Mouse (Mus musculus) liver, embryonic 15.5 days (tissue): ENCODE results near the gene Foxi3. TPM values are rescaled to one million over a fixed set of nuclear protein-coding genes. Genes with fewer than 3 reads are reported as not detected.

Experiments
- ATAC-seq: fragments of 200-750 bp; cut with Nextera tagmentation; 2 replicates; pipeline ENCODE4 v1.8.0; 2017; ENCODE audit warnings: moderate number of reproducible peaks, mild to moderate bottlenecking, moderate library complexity; ENCODE audit not compliant: insufficient read depth
- H3K27ac ChIP-seq: fragments of 300-500 bp; sonication (generic); replicated peaks from 2 replicates; pipeline ENCODE4 v1.5.1; 2015; ENCODE audit warnings: mild to moderate bottlenecking, inconsistent platforms
- H3K27me3 ChIP-seq: fragments of 300-500 bp; sonication (generic); 2 replicates; pipeline ENCODE4 v1.6.1; 2015; ENCODE audit warnings: mild to moderate bottlenecking, inconsistent platforms
- H3K36me3 ChIP-seq: fragments of 300-500 bp; sonication (generic); replicated peaks from 2 replicates; pipeline ENCODE4 v1.6.1; 2015; ENCODE audit warnings: moderate library complexity, mild to moderate bottlenecking, inconsistent platforms
- H3K4me1 ChIP-seq: fragments of 300-500 bp; sonication (generic); replicated peaks from 2 replicates; pipeline ENCODE4 v1.6.1; 2015; ENCODE audit warnings: inconsistent platforms
- H3K4me2 ChIP-seq: fragments of 300-500 bp; sonication (generic); 2 replicates; pipeline ENCODE4 v1.6.1; 2015; ENCODE audit warnings: moderate library complexity, mild to moderate bottlenecking, inconsistent platforms
- H3K4me3 ChIP-seq: fragments of 300-500 bp; sonication (generic); replicated peaks from 2 replicates; pipeline ENCODE4 v1.5.1; 2015; ENCODE audit warnings: mild to moderate bottlenecking, inconsistent platforms
- H3K9ac ChIP-seq: fragments of 300-500 bp; sonication (generic); 2 replicates; pipeline ENCODE4 v1.6.1; 2015; ENCODE audit warnings: moderate library complexity, mild to moderate bottlenecking, inconsistent platforms
- H3K9me3 ChIP-seq: fragments of 300-500 bp; sonication (generic); replicated peaks from 2 replicates; pipeline ENCODE4 v1.6.1; 2016; ENCODE audit warnings: inconsistent platforms
- WGBS: fragments of 180-500 bp; shearing (Covaris S2); methylation state at CpG from one replicate; pipeline ENCODE4 v1.1.7; 2015; ENCODE audit warnings: mixed read lengths; ENCODE audit not compliant: insufficient replicate concordance; 5-methylcytosine and 5-hydroxymethylcytosine counted together
- polyA plus RNA-seq: library from polyadenylated mRNA; unstranded; fragments of >200 nt; fragmentation: Nextera tagmentation; extraction: Ambion mirVana; gene quantifications from 2 replicates; pipeline ENCODE4 v1.2.1, GENCODE M21; 2015

Foxi3 gene
- polyA plus RNA-seq, 1 experiment from 2014 or later: not detected

- no peaks in the 10 kb centered on the region for H3K36me3 ChIP-seq
- H3K27me3 ChIP-seq: no peaks in the 10 kb centered on the region
- no peak overlapping the region for H3K9ac ChIP-seq
- ATAC-seq: no peak
- H3K4me1 ChIP-seq: no peaks in the 10 kb centered on the region
- H3K4me2 ChIP-seq: no peak overlapping the region
- no peaks in the 10 kb centered on the region for H3K9me3 ChIP-seq
- H3K27ac ChIP-seq: no peak overlapping the region
- H3K4me3 ChIP-seq: no peak overlapping the region
- WGBS: 75% methylated on average over 4 of the region's 4 CpGs
These were observed 39.9 kb downstream of the Foxi3 start for GRCm38 (mm10) chr6:70996123-70996723.

GRCm38 (mm10) chr6:71002656-71003055 lies 46.3 kb downstream of the Foxi3 start:
- H3K27me3 ChIP-seq: no peaks in the 10 kb centered on the region
- ATAC-seq: no peak
- 79% methylated on average over 2 of the region's 2 CpGs for WGBS

GRCm38 (mm10) chr6:71004161-71004560 lies 47.8 kb downstream of the Foxi3 start:
- Histone ChIP-seq H3K9ac (no peak overlapping the region), H3K27ac (no peak overlapping the region), H3K36me3 (no peaks in the 10 kb centered on the region), H3K9me3 (no peaks in the 10 kb centered on the region), H3K4me2 (no peak overlapping the region), H3K4me3 (no peak overlapping the region), H3K4me1 (no peaks in the 10 kb centered on the region), H3K27me3 (no peaks in the 10 kb centered on the region)
- ATAC-seq: no peak
- 52% methylated on average over 2 of the region's 2 CpGs for WGBS

More at GRCm38 (mm10) chr6:71002656-71003055, 46.3 kb downstream of the Foxi3 start:
- Histone ChIP-seq H3K27ac (no peak overlapping the region), H3K36me3 (no peaks in the 10 kb centered on the region), H3K9ac (no peak overlapping the region), H3K4me3 (no peak overlapping the region), H3K9me3 (no peaks in the 10 kb centered on the region), H3K4me1 (no peaks in the 10 kb centered on the region), H3K4me2 (no peak overlapping the region)

Other genes with a start within 250 kb of the Foxi3 start
- 2.3 and 2.9 TPM in 2 replicates for gene Rpia, start 164.3 kb upstream of the Foxi3 start, polyA plus RNA-seq
- 4.0 and 4.3 TPM in 2 replicates for gene Eif2ak3, start 112.0 kb upstream of the Foxi3 start, polyA plus RNA-seq
- gene Tex37, start 37.6 kb upstream of the Foxi3 start, polyA plus RNA-seq: not detected in 2 replicates
- gene Thnsl2, start 187.9 kb downstream of the Foxi3 start, polyA plus RNA-seq: 14.2 and 18.4 TPM in 2 replicates
- gene Fabp1, start 243.3 kb downstream of the Foxi3 start, polyA plus RNA-seq: 442 and 489 TPM in 2 replicates